Mouse (Mus musculus): ENCODE results near the gene Fbxl5. TPM values are rescaled to one million over a fixed set of nuclear protein-coding genes. Genes with fewer than 3 reads are reported as not detected.

Fbxl5 gene
- total and polyA plus RNA-seq, 3 experiments: 20.0 to 124 (median 64.5) TPM

DNA sequence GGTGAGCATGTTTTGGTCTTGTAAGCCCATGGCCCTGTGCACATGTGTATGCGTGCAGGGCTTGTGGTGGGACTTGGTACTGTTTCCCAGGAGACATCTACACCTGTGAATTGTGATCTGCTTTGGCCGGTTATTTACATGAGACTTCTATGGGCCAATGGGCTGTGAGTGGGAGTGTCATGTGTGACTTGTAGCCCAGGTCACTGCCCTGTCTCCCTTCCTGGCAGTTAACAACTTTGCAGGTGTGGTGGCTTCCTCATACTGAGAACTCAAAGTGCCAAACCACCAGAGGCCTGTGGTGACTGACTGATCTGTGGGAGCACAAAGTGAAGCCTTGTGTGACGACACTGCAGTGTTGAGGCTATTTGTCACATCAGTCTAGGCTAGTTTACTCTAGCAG, 3.1 kb upstream of the Fbxl5 start:
- Histone ChIP-seq H3K9me3 (replicated peaks) (no peaks in the 10 kb centered on the region), H3K4me3 (ENCODE audit: low read depth, low read length) (no peak overlapping the region), H3K27me3 (ENCODE audit: insufficient read depth, low read length) (peaks cover 3% of the 10 kb centered on the region; the same call in 1 of the 2 replicates), H3K36me3 (replicated peaks) (no peaks in the 10 kb centered on the region), H3K4me1 (ENCODE audit: insufficient read depth, low read depth, low read length) (peaks cover 3% of the 10 kb centered on the region; the same call in 1 of the 2 replicates)
- no peak for ATAC-seq (ENCODE audit: extremely low read depth, insufficient number of reproducible peaks, low FRiP score, poor library complexity, severe bottlenecking)
- TF ChIP-seq CTCF (IDR thresholded peaks at IDR 0.05; ENCODE audit: low read depth, low read length): no peak
- TF ChIP-seq GATA1 (IDR thresholded peaks at IDR 0.05; ENCODE audit: borderline replicate concordance, low read length): no peak
- TF ChIP-seq GATA2 (IDR thresholded peaks at IDR 0.05; ENCODE audit: borderline replicate concordance, low read depth, low read length): no peak
- no peak for TF ChIP-seq TAL1 (conservative IDR thresholded peaks at IDR 0.05; ENCODE audit: low read depth, low read length)
- no peak for TF ChIP-seq POLR2AphosphoS5 (IDR thresholded peaks at IDR 0.05; ENCODE audit: insufficient replicate concordance, low read depth, low read length)
- DNase-seq (ENCODE audit: low spot score): no peak

GRCm38 (mm10) chr5:43822824-43823223, 1.4 kb upstream of the Fbxl5 start:
- ATAC-seq (ENCODE audit: extremely low read depth, insufficient number of reproducible peaks, low FRiP score, poor library complexity, severe bottlenecking) (no peak), DNase-seq (ENCODE audit: low spot score) (no peak)
- no peak overlapping the region for H3K4me3 ChIP-seq (ENCODE audit: low read depth, low read length)
- H3K27me3 ChIP-seq (ENCODE audit: insufficient read depth, low read length): peaks cover 7% of the 10 kb centered on the region
- TF ChIP-seq GATA1 (IDR thresholded peaks at IDR 0.05; ENCODE audit: borderline replicate concordance, low read length) (no peak), CTCF (IDR thresholded peaks at IDR 0.05; ENCODE audit: low read depth, low read length) (no peak), POLR2AphosphoS5 (IDR thresholded peaks at IDR 0.05; ENCODE audit: insufficient replicate concordance, low read depth, low read length) (no peak), TAL1 (conservative IDR thresholded peaks at IDR 0.05; ENCODE audit: low read depth, low read length) (no peak), GATA2 (IDR thresholded peaks at IDR 0.05; ENCODE audit: borderline replicate concordance, low read depth, low read length) (no peak)
- no peaks in the 10 kb centered on the region for H3K9me3 ChIP-seq (replicated peaks)
- no peaks in the 10 kb centered on the region for H3K36me3 ChIP-seq (replicated peaks)
- H3K4me1 ChIP-seq (ENCODE audit: insufficient read depth, low read depth, low read length): peaks cover 3% of the 10 kb centered on the region; the same call in 1 of the 2 replicates

DNA sequence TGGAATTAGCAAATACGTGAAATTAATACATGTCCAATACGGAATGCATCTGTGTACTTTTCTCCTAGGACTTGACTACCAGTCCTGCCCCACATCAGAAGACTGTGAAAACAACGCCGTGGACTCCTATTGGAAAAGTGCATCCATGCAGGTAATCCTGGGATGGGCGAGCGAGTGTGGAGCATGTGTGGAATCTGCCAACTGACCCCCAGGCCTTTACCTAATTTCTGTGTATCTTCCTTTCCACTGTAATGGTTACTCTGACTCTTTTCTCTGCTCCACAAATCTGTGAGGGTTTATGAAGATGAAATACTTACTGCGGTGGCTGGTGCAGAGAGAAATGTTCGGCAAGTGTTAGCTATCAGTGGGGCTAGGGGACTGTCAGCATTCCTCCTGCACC, 761 bp upstream of the Fbxl5 start:
- peaks cover 6% of the 10 kb centered on the region; the same call in 1 of the 2 replicates for H3K27me3 ChIP-seq (ENCODE audit: insufficient read depth, low read length)
- no peaks in the 10 kb centered on the region for H3K9me3 ChIP-seq (replicated peaks)
- H3K4me1 ChIP-seq (ENCODE audit: insufficient read depth, low read depth, low read length): peaks cover 3% of the 10 kb centered on the region; the same call in 1 of the 2 replicates
- no peaks in the 10 kb centered on the region for H3K36me3 ChIP-seq (replicated peaks)
- DNase-seq (ENCODE audit: low spot score) (no peak), ATAC-seq (ENCODE audit: extremely low read depth, insufficient number of reproducible peaks, low FRiP score, poor library complexity, severe bottlenecking) (no peak)
- no peak overlapping the region for H3K4me3 ChIP-seq (ENCODE audit: low read depth, low read length)
- no peak for TF ChIP-seq GATA2 (IDR thresholded peaks at IDR 0.05; ENCODE audit: borderline replicate concordance, low read depth, low read length)
- TF ChIP-seq CTCF (IDR thresholded peaks at IDR 0.05; ENCODE audit: low read depth, low read length): no peak
- no peak for TF ChIP-seq POLR2AphosphoS5 (IDR thresholded peaks at IDR 0.05; ENCODE audit: insufficient replicate concordance, low read depth, low read length)
- no peak for TF ChIP-seq GATA1 (IDR thresholded peaks at IDR 0.05; ENCODE audit: borderline replicate concordance, low read length)
- no peak for TF ChIP-seq TAL1 (conservative IDR thresholded peaks at IDR 0.05; ENCODE audit: low read depth, low read length)

DNA sequence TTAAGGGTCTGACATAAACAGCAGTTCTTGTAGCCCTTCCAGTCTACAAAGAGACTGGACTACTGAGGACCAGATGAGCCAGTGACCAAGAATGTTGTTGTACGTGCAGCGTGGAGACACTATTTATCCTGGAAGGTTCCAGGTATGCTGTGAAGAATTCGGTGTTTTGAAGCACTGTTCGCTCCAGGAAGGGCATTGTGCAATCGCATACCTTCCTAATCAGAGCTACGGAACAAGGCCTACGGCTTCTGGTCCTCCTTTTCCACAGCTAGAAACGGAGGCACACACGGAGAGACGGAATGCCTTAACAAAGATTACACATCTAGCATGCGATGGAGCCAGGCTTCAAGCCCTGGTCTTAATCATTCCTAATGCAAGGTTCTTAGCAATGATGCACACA, 653 bp downstream of the Fbxl5 start:
- H3K36me3 ChIP-seq (replicated peaks): no peaks in the 10 kb centered on the region
- ATAC-seq (ENCODE audit: extremely low read depth, insufficient number of reproducible peaks, low FRiP score, poor library complexity, severe bottlenecking) (no peak), DNase-seq (ENCODE audit: low spot score) (no peak)
- no peak overlapping the region for H3K4me3 ChIP-seq (ENCODE audit: low read depth, low read length)
- H3K27me3 ChIP-seq (ENCODE audit: insufficient read depth, low read length): peaks cover 9% of the 10 kb centered on the region; the same call in 1 of the 2 replicates
- H3K4me1 ChIP-seq (ENCODE audit: insufficient read depth, low read depth, low read length): peaks cover 3% of the 10 kb centered on the region; the same call in 1 of the 2 replicates
- H3K9me3 ChIP-seq (replicated peaks): no peaks in the 10 kb centered on the region
- TF ChIP-seq POLR2AphosphoS5 (IDR thresholded peaks at IDR 0.05; ENCODE audit: insufficient replicate concordance, low read depth, low read length) (no peak), GATA2 (IDR thresholded peaks at IDR 0.05; ENCODE audit: borderline replicate concordance, low read depth, low read length) (no peak), CTCF (IDR thresholded peaks at IDR 0.05; ENCODE audit: low read depth, low read length) (no peak), TAL1 (conservative IDR thresholded peaks at IDR 0.05; ENCODE audit: low read depth, low read length) (no peak), GATA1 (IDR thresholded peaks at IDR 0.05; ENCODE audit: borderline replicate concordance, low read length) (no peak)

DNA sequence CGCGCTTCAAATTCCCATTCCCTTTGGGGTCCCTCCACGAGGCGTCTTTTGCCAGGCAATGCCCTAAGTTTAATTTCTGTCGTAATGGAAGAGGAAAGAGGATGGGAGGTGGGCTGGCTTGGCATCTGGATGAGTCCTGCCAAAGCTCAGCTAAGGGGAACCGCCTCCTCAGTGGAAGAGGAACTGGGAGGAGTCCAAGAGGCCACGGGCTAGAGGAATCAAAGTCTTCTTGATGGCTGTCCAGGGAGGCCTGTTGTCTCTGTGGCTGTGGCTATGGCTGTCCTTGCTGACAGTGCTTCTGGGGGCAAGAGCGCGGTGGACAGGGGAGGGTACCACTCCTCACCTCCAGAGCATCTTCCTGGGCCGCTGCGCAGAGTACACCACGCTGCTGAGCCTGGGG, 2.7 kb downstream of the Fbxl5 start, which contains the start of gene Bst1:
Gene Bst1, plus strand, starts transcription at position 191 of the 400 bp plus-strand sequence.
- DNase-seq (ENCODE audit: low spot score): no peak
- no peak for TF ChIP-seq GATA2 (IDR thresholded peaks at IDR 0.05; ENCODE audit: borderline replicate concordance, low read depth, low read length)
- no peak for TF ChIP-seq GATA1 (IDR thresholded peaks at IDR 0.05; ENCODE audit: borderline replicate concordance, low read length)
- no peak for TF ChIP-seq CTCF (IDR thresholded peaks at IDR 0.05; ENCODE audit: low read depth, low read length)
- no peak for TF ChIP-seq POLR2AphosphoS5 (IDR thresholded peaks at IDR 0.05; ENCODE audit: insufficient replicate concordance, low read depth, low read length)
- no peak for TF ChIP-seq TAL1 (conservative IDR thresholded peaks at IDR 0.05; ENCODE audit: low read depth, low read length)
- Histone ChIP-seq H3K36me3 (replicated peaks) (no peaks in the 10 kb centered on the region), H3K27me3 (ENCODE audit: insufficient read depth, low read length) (peaks cover 16% of the 10 kb centered on the region), H3K4me1 (ENCODE audit: insufficient read depth, low read depth, low read length) (no peaks in the 10 kb centered on the region), H3K9me3 (replicated peaks) (no peaks in the 10 kb centered on the region), H3K4me3 (ENCODE audit: low read depth, low read length) (no peak within 1 kb of the TSS)
- ATAC-seq (ENCODE audit: extremely low read depth, insufficient number of reproducible peaks, low FRiP score, poor library complexity, severe bottlenecking): no peak

DNA sequence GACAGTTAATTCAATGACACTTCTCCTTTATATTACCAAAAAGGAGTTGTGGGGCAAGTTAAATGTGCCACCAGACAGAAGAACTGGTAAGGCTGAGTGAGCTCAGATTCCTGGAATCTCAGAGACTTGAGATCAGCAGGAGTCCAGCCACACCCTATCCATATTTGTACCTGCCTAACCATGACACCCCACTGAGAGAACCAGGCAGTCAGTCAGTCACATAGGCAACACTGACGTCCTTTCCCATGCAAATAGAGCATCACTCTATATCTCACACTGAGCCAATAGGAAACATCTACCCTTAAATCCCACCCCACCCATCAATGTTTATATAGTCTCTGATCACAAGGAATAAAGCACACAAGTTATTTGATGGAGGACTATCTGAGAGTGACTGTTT, 5.7 kb downstream of the Fbxl5 start:
- no peak for ATAC-seq (ENCODE audit: extremely low read depth, insufficient number of reproducible peaks, low FRiP score, poor library complexity, severe bottlenecking)

More for the DNA sequence above, 5.7 kb downstream of the Fbxl5 start:
- no peak for TF ChIP-seq GATA1 (IDR thresholded peaks at IDR 0.05; ENCODE audit: borderline replicate concordance, low read length)
- TF ChIP-seq GATA2 (IDR thresholded peaks at IDR 0.05; ENCODE audit: borderline replicate concordance, low read depth, low read length): no peak
- TF ChIP-seq TAL1 (conservative IDR thresholded peaks at IDR 0.05; ENCODE audit: low read depth, low read length): no peak
- no peak for TF ChIP-seq POLR2AphosphoS5 (IDR thresholded peaks at IDR 0.05; ENCODE audit: insufficient replicate concordance, low read depth, low read length)
- TF ChIP-seq CTCF (IDR thresholded peaks at IDR 0.05; ENCODE audit: low read depth, low read length): no peak
- peaks cover 18% of the 10 kb centered on the region for H3K27me3 ChIP-seq (ENCODE audit: insufficient read depth, low read length)
- no peaks in the 10 kb centered on the region for H3K4me1 ChIP-seq (ENCODE audit: insufficient read depth, low read depth, low read length)
- no peak overlapping the region for H3K4me3 ChIP-seq (ENCODE audit: low read depth, low read length)
- no peak for DNase-seq (ENCODE audit: low spot score)
- H3K36me3 ChIP-seq (replicated peaks): no peaks in the 10 kb centered on the region
- H3K9me3 ChIP-seq (replicated peaks): no peaks in the 10 kb centered on the region

All from G1E (cell line).